Mouse (Mus musculus) erythroid progenitor cell, adult 5-6 weeks (primary cell): Measurements from ENCODE around the gene Tmem88. TPM values are rescaled to one million over a fixed set of nuclear protein-coding genes. Genes with fewer than 3 reads are reported as not detected.

ENCODE experiments used
- ATAC-seq: replicated peaks from 2 replicates; pipeline ENCODE4 v1.8.0; 2016; ENCODE audit warnings: moderate number of reproducible peaks, mild to moderate bottlenecking, moderate TSS enrichment, inconsistent platforms; ENCODE audit not compliant: poor library complexity, low FRiP score, severe bottlenecking
- total RNA-seq, 2 experiments: library from RNA; stranded (forward) in 1 of 2; stranded (reverse) in 1 of 2; fragments of 150-400 nt in 1 of 2; fragments of 186-747, 209-891 nt in 1 of 2; gene quantifications; 2 replicates each; pipeline versions ENCODE4 v1.2.3 to v1.2.4; 2015 to 2017; ENCODE audit warnings: low replicate concordance in 2 of 2

Tmem88 gene
- total RNA-seq, 2 experiments from 2014 or later: not detected

GRCm38 (mm10) chr11:69417449-69418384 lies 19.7 kb upstream of the Tmem88 start:
- peak; percentile 59 for ATAC-seq

GRCm38 (mm10) chr11:69416921-69417448 lies 19.0 kb upstream of the Tmem88 start:
- no peak for ATAC-seq

DNA sequence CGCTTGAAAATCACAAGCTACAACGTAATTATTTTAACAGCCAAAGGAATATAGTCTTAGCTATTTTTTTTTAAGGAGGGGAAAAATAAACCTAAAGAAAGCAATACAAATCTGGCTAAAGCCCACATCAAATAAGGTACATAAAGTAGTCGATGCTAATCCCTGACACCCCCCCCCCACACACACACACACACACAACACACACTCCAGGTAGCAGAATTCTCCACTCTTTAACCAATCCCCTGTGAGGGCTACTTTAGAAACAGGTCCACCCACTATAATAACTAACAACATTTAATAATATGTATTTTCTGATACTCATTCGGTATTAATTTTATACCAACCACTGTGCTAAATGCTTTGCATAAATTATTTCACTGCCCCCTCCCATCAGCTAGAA lies 18.5 kb upstream of the Tmem88 start:
- no peak for ATAC-seq

DNA sequence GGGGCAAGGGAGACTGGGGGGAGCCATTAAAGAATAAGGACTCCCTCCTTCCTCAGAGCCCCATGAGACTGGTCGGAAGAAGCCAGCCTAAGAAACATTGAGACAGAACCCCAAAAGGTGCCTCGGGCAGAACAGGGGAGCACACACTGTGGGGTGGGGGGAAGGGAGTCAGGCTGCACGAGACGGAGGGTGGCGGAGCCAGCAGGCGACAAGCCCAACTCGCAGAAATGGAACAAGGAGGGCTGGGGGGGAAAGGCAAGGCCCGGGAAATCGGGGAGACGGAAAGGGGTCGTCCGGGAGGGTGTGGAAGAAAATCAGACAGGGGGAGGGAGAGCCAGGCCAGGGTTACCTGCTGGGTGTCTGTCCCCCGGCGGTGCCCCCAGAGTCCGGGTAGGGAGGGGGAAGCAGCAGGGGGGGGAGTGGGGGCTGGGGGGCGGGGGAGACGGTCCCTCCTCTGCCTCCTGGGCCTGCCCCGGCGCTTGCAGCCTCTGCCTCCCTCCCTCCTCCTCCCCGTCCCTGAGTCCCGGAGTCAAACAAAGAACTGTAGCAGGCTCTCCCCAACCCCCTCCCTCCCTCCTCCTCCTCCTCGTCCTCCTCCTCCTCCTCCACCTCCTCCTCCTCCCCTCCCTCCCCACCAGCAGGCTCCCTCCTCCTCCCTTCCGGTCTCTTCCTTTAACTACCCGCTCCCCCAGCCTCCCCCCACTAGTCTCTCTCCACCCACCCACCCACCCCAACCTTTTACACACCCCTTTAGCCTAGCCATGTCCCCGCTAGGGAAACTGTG lies 17.8 kb upstream of the Tmem88 start:
- ATAC-seq: no peak

- no peak for ATAC-seq
Observed at GRCm38 (mm10) chr11:69415327-69415667, 17.3 kb upstream of the Tmem88 start.

DNA sequence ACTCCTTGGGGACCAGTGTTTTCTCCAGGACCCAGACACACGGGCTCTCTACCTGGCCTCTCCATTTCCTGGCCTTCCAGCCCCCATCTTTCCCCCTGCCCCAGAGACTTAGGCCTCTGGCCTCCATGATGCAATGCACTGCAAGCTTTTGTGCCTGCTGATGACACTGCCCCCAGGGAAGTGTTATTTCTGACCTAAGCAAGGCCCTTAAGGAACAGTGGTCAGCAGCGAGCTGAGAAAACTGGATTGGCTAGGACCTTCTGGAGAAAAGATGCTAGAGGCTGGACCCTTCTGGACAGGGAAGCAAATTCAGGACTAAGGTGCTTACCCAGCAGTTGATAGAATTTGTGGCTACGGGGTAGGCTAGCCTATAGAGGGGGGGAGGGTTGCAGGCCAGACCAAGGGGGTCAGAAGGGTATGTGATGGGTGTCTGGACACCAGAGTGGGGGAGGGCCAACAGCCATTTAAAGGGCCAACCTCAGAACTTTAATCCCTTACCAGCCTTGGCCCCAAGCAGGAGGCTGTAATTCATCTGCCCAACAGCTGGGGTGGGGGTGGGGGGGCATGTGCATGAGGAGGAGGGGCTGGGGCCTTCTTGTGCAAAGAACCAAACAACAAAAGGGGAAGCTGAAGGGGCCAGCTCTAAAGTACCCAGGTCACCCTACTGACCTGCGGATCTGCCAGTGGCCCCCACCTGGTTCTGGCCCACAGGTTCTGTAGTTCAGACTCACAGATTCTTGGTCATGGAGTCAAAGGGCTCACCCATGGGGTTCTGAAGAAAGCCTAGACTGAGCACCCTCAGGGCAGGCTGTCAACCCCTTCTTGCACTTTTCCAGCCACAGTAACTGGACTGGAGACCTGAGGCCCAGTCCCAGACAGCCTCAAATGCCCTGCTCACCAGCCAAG lies 16.6 kb upstream of the Tmem88 start:
- ATAC-seq: no peak

- ATAC-seq: no peak
Observed at GRCm38 (mm10) chr11:69413221-69414181, 15.5 kb upstream of the Tmem88 start, which contains the start of gene Kdm6b. Gene Kdm6b (minus strand): TSS chr11:69413675.

DNA sequence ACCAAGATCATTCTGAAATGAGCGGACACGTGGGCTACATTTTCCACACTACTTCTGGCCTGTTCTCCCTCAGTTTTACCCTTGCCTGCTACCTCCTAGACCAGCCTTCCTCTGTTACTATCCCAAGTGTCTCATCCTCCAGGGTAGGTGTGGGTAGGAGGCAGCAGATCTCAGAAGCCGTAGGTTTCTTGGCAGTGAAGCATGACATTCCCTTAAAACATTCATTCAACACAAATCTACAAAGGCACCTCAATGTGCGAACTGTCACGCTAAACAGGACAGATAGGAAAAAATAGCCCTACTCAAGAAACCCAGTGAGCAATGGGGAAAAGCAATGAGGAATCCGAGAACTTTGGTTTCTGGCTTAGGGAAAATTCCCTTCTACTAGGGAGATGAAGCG lies 14.5 kb upstream of the Tmem88 start:
- no peak for ATAC-seq

DNA sequence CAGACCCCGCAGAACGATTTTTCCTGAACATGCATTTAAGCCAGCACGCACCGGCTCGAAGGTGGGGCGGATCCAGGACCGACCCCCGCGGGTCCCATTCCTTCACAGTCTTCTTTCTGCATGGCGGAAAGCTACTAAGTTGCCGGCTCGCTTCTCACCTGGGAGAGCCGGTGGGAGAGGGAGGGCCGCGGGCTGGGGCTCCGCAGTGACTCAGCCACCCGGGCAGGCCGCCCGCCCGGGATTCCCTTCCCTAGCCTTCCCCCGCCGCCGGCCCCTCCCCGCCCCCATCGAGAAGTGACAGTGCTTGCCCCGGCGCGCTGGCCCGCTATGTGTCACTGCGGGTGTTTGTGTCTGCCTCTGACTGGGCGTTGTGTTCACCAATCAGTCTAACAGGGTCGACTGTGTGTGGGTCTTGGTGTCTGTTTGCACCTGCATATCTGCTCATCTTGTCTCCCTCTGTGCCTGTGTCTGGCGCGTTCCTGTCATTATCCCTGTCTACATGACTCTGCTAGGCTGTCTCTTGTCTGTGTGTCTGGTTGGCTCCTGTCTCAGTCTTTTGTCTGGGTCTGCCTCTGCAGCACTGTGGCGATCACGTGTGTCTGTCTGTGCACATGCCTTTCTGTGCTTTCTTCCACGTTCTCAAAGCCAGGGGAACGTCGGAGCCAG lies 13.6 kb upstream of the Tmem88 start:
- ATAC-seq: no peak; the same call in 1 of the 2 replicates

DNA sequence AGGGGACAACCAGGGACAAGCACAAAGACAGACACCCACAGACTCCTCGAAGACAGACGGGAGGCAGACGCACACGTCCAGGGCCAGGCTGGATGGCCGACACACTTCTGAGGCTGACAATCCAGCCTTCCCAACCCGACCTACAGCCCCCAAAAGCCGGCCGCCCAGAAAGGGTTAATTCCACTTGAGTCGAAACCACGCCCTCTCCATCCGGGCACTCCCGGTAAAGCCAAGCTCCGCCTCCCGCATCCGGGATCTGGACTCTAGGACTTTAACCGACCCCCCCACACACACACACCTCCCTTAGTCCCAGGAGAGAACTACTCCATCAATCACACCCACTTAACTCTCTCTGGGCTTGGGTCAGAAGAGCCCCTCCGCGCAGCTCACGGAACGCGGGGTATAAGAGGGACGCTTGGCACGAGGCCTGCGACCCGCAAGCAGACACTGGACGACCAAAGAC lies 13.1 kb upstream of the Tmem88 start:
- peak; percentile 40 for ATAC-seq

GRCm38 (mm10) chr11:69410310-69411072 lies 12.5 kb upstream of the Tmem88 start:
- no peak for ATAC-seq

GRCm38 (mm10) chr11:69410045-69410309 lies 11.9 kb upstream of the Tmem88 start:
- no peak for ATAC-seq

DNA sequence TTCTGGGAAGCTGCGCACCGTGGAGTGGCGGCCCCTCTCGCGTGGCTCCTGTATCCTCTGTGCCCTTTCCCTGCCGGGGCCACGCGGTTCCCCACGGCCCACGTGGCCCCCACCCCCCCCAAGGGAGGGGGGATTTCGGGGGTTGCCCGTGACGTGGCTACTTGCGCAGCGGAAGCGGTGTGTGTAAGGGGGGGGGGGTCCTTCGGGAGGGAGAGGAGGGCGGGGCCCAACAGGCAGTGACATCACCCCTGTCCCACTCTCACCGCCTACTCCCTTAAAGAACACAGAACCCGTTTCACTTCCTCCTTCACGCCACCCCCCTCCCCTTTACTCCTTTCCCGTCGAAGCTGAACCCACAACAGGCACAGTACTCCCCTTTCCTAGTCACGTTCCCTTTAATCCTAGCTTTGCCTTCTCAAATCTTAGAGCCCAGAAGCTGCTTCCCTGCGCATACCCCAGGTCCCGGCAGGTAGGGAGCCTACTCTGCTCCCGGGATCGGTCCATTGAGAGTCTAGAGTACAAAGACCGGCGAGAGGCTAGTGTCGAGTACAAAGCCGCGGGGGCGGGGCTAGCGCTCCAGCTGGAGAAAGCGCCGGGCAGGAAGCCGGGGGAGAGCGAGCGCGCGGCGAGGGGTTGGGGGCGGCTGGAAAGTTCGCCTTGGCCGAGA lies 11.5 kb upstream of the Tmem88 start:
- 0 out of 2 replicates have a peak, but pooled peaks have one; percentile 31 for ATAC-seq

DNA sequence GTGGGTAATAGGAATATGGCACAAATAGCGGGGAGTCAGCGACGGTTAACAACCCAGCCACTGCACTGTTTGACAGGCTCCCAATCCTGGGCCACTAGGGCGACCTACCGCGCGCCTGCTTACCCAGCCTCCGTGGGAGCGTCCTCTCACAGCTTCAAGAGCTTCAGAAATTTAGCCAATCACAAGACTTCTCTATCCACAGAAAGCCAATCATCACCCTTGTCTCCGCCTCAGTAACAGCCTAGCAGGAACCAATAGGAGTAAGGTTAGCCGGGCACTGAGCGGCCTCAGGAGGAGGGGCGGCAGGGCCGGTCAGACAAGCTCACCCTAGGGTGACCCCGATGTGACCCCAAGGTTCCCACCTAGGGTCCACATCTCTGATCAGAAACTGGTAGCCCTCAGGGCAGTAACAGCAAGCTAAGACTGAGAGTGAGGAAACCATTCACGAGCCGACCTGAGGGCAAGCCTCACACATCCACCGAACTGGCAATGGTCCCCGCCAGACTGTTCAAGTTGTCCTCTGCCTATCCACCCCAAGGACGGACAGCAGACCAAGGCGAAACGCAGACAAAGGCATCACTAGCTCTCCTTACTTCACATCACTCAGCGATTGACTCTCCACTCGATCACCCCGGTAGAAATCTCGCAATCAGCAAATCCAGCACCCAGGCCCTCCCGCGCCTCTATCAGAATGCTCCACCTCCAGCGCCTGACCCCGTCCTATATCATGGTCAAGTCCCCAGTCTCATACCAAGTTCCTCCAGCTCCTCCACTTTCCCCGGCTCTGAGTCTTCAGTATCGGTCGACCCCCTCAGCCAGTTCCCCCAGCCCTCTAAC lies 10.7 kb upstream of the Tmem88 start:
- ATAC-seq: peak; percentile 82

DNA sequence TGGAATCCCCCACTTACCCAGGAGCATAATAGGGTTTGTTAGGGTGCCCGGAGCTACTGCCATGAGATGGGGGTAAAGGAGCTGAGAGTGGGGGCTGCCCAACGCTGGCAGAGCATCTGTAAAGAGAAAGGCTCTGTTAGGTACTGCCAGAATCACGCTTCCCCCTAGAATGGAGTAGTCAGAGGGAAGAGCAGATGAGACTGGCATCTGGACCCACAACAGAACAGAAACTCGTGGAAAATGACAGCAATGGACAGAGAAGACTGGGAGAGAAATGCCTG lies 9.6 kb upstream of the Tmem88 start:
- no peak for ATAC-seq
